Comparison of ENCODE assay signal across 12 mouse cellular contexts in the genomic region with DNA sequence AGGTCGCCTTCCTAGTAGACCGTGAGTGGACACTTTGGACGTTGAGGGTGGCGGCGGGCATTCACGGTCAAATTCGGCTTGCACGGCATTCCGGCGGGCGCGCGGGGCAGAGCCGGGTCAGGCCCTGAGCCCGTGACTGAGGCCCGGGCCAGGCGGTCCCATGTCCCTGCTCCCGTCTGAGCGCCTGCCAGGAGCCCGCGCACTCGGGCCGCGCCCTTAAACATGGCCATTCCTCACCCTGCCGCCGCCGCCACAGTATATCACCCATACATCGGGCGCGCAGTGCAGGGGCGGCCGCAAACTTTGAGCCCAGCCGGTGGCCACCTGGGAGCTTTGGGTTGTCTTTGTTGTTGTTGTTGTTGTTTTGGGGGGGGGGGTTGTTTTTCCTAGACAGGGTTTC. TPM values are rescaled to one million over a fixed set of nuclear protein-coding genes. Genes with fewer than 3 reads are reported as not detected.
DNase-seq lines count a peak whose midpoint lies in the region; ATAC-seq lines count a peak whose summit lies in the region.
"Had no signal": no experiment of that assay in that cellular context is flagged by ENCODE, and none has a peak within 500 bp of the region (broad histone marks: within the 10 kb centered on the region; RNA-seq: fewer than 3 reads in every experiment).

No protein-coding gene starts in this region.

- H3K4me3 ChIP-seq in kidney, embryonic 14.5 days (ENCODE audit: low read length) = no peak overlapping the region; the same call in 1 of the 2 replicates
- H3K4me3 ChIP-seq in neural tube, embryonic 12.5 days = no peak overlapping the region
- peak overlapping the region; percentile 31 for H3K4me3 ChIP-seq in limb, embryonic 10.5 days
- H3K4me3 ChIP-seq: heart, adult 2 months; myocyte had no signal

- peak overlapping the region; percentile 24; the same call in 1 of the 2 replicates for H3K4me2 ChIP-seq in kidney, embryonic 14.5 days (replicated peaks; ENCODE audit: low read depth, low read length)
- peak overlapping the region; percentile 27 for H3K4me2 ChIP-seq in neural tube, embryonic 12.5 days (replicated peaks)

- WGBS in kidney, embryonic 14.5 days = 25% methylated on average over 32 of the region's 33 CpGs
- 29% methylated on average over 33 of the region's 33 CpGs for WGBS in neural tube, embryonic 12.5 days
- 25% methylated on average over 33 of the region's 33 CpGs for WGBS in limb, embryonic 10.5 days

- no peak overlapping the region for H3K9ac ChIP-seq in kidney, embryonic 14.5 days (ENCODE audit: low read depth, low read length)
- no peak overlapping the region for H3K9ac ChIP-seq in neural tube, embryonic 12.5 days

- no peaks in the 10 kb centered on the region for H3K9me3 ChIP-seq in kidney, embryonic 14.5 days (ENCODE audit: control insufficient read depth, low read length)
- H3K9me3 ChIP-seq in neural tube, embryonic 12.5 days = no peaks in the 10 kb centered on the region
- H3K9me3 ChIP-seq in limb, embryonic 10.5 days (replicated peaks) = no peaks in the 10 kb centered on the region
- H3K9me3 ChIP-seq: G1E had no signal

- no peak for DNase-seq in kidney, adult 8-10 months
- no peak for DNase-seq in neural tube, embryonic 10.5 days (ENCODE audit: extremely low spot score, low spot score)
- DNase-seq in limb, embryonic 10.5 days (ENCODE audit: low spot score) = no peak
- no peak for DNase-seq in embryo, embryonic 10.5 days (ENCODE audit: low spot score)
- DNase-seq in left cerebral cortex, postnatal 14 days (ENCODE audit: low spot score in 2 of 2) = no peak
- DNase-seq: cerebellum, postnatal 14 days; heart, adult 2 months had no signal

- H3K27ac ChIP-seq in kidney, embryonic 14.5 days (ENCODE audit: low read depth, low read length) = no peak overlapping the region
- no peak overlapping the region for H3K27ac ChIP-seq in neural tube, embryonic 12.5 days
- no peak overlapping the region for H3K27ac ChIP-seq in limb, embryonic 10.5 days
- H3K27ac ChIP-seq: heart, adult 2 months had no signal

- H3K4me1 ChIP-seq in kidney, embryonic 14.5 days (ENCODE audit: control insufficient read depth, insufficient read depth, low read length) = 0 out of 2 replicates have a peak, but pooled peaks cover 4% of the 10 kb centered on the region
- H3K4me1 ChIP-seq in neural tube, embryonic 12.5 days = no peaks in the 10 kb centered on the region; the same call in 1 of the 2 replicates
- H3K4me1 ChIP-seq in limb, embryonic 10.5 days = peaks cover 11% of the 10 kb centered on the region

- no peak for ATAC-seq in kidney, embryonic 14.5 days (ENCODE audit: low FRiP score, low TSS enrichment)
- no peak for ATAC-seq in neural tube, embryonic 12.5 days (ENCODE audit: low FRiP score, low read depth)

- no peaks in the 10 kb centered on the region for H3K36me3 ChIP-seq in kidney, embryonic 14.5 days (ENCODE audit: control insufficient read depth, insufficient read depth, low read length)
- H3K36me3 ChIP-seq in neural tube, embryonic 12.5 days = no peaks in the 10 kb centered on the region
- no peaks in the 10 kb centered on the region for H3K36me3 ChIP-seq in limb, embryonic 10.5 days
- H3K36me3 ChIP-seq: G1E had no signal

- H3K27me3 ChIP-seq in kidney, embryonic 14.5 days (ENCODE audit: control insufficient read depth, insufficient read depth, low read length) = peaks cover 18% of the 10 kb centered on the region; the same call in 1 of the 2 replicates
- H3K27me3 ChIP-seq in neural tube, embryonic 12.5 days (replicated peaks) = peaks cover 18% of the 10 kb centered on the region
- peaks cover 52% of the 10 kb centered on the region for H3K27me3 ChIP-seq in limb, embryonic 10.5 days (ENCODE audit: low read depth, poor library complexity, severe bottlenecking)

- intact Hi-C loops in left cerebral cortex, postnatal 14 days (cut with DNase I) = no loop called here

RNA-seq across cellular contexts. Expression of gene Rpp21, which starts 9.0 kb away (rescaled TPM):
- 120 and 163 TPM in 2 replicates for polyA plus RNA-seq in kidney, embryonic 14.5 days (2014; fragmentation: Nextera tagmentation; extraction: Ambion mirVana)
- polyA plus RNA-seq in neural tube, embryonic 12.5 days (2016; fragmentation: Nextera tagmentation; extraction: Ambion mirVana) = 84.2 and 94.0 TPM in 2 replicates
- polyA plus RNA-seq in limb, embryonic 10.5 days (2016; fragmentation: Nextera tagmentation; extraction: Ambion mirVana) = 82.4 and 96.0 TPM in 2 replicates
- total RNA-seq in left cerebral cortex, postnatal 14 days (2021) = 10 to 100 TPM; 43.5 to 51.3 TPM

RNA-seq across cellular contexts. Expression of gene Trim39, which starts 23.2 kb away (rescaled TPM):
- 11.5 and 16.7 TPM in 2 replicates for polyA plus RNA-seq in kidney, embryonic 14.5 days (2014; fragmentation: Nextera tagmentation; extraction: Ambion mirVana)
- 25.4 and 27.5 TPM in 2 replicates for polyA plus RNA-seq in neural tube, embryonic 12.5 days (2016; fragmentation: Nextera tagmentation; extraction: Ambion mirVana)
- polyA plus RNA-seq in limb, embryonic 10.5 days (2016; fragmentation: Nextera tagmentation; extraction: Ambion mirVana) = 20.1 and 24.2 TPM in 2 replicates
- total RNA-seq in left cerebral cortex, postnatal 14 days (2021) = 10 to 100 TPM; 20.0 to 20.2 TPM

RNA-seq across cellular contexts. Expression of gene H2-M10.2, which starts 37.4 kb away (rescaled TPM):
- polyA plus RNA-seq in kidney, embryonic 14.5 days (2014; fragmentation: Nextera tagmentation; extraction: Ambion mirVana) = 0.19 TPM in 1 of 2 replicates, not detected in the other
- not detected in 2 replicates for polyA plus RNA-seq in neural tube, embryonic 12.5 days (2016; fragmentation: Nextera tagmentation; extraction: Ambion mirVana)
- 0.14 and 0.25 TPM in 2 replicates for polyA plus RNA-seq in limb, embryonic 10.5 days (2016; fragmentation: Nextera tagmentation; extraction: Ambion mirVana)
- total RNA-seq in left cerebral cortex, postnatal 14 days (2021) = not detected
- total RNA-seq: G1E; heart, adult 2 months; left cerebral cortex, adult 8-10 months had no signal
- polyA plus RNA-seq: G1E; heart, adult 2 months; myocyte had no signal

RNA-seq across cellular contexts. Expression of gene H2-T3, which starts 58.8 kb away (rescaled TPM):
- not detected in 2 replicates for polyA plus RNA-seq in kidney, embryonic 14.5 days (2014; fragmentation: Nextera tagmentation; extraction: Ambion mirVana)
- not detected in 2 replicates for polyA plus RNA-seq in neural tube, embryonic 12.5 days (2016; fragmentation: Nextera tagmentation; extraction: Ambion mirVana)
- not detected in 2 replicates for polyA plus RNA-seq in limb, embryonic 10.5 days (2016; fragmentation: Nextera tagmentation; extraction: Ambion mirVana)
- not detected for total RNA-seq in left cerebral cortex, postnatal 14 days (2021)
- total RNA-seq: heart, adult 2 months; left cerebral cortex, adult 8-10 months had no signal
- polyA plus RNA-seq: G1E; heart, adult 2 months; myocyte had no signal
